Mouse (Mus musculus): ENCODE data around the gene Cdkl5. TPM values are rescaled to one million over a fixed set of nuclear protein-coding genes. Genes with fewer than 3 reads are reported as not detected.
A peak's percentile ranks its signal among the peaks of the same experiment; 100 is the strongest.

The Cdkl5 gene
- polyA plus RNA-seq (2015; fragmentation: Nextera tagmentation; extraction: Ambion mirVana) = 5.9 and 6.2 TPM in 2 replicates

DNA sequence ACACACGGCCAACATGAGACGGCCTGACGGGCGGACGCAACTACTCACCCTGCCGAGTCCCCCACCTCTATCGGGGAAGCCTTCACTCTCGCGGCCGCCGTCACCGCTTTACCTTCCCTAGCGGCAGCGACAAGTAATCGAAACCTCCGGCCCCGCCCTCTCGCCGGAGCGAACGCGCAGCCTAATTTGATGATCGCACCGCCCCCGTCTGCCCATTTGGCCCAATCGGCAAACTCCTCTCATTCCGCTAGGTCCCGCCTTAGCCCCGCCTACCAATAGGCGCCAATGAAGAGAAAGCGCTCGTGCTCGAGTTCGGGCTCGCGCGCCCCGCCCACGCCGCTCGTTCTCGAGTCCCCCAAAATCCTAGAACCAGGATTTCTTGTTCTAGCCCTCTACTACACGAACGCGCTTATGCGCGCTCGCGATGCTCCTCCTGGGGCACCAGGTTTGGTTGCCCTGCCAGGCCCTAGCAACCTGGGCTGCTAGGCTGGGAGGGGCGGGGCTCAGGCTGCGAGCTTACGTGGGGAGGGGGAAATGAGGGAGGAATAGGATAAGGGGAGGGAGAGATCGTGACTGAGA is at the start of gene Cdkl5:
Gene Cdkl5 (minus strand): TSS at position 162 of the 579 bp plus-strand sequence.
- H3K9ac ChIP-seq (replicated peaks) = peak within 1 kb of the TSS; percentile 62
- H3K4me2 ChIP-seq (replicated peaks) = peak within 1 kb of the TSS; percentile 53
- no peaks in the 10 kb centered on the region for H3K27me3 ChIP-seq
- peak within 1 kb of the TSS; percentile 68 for H3K4me3 ChIP-seq
- 20% methylated on average over 53 of the region's 53 CpGs for WGBS
- peak; percentile 95 for ATAC-seq (replicated peaks)
- no peaks in the 10 kb centered on the region for H3K9me3 ChIP-seq
- peak within 1 kb of the TSS; percentile 93 for H3K27ac ChIP-seq (replicated peaks)
- H3K4me1 ChIP-seq = peaks cover 16% of the 10 kb centered on the region
- H3K36me3 ChIP-seq = no peaks in the 10 kb centered on the region

DNA sequence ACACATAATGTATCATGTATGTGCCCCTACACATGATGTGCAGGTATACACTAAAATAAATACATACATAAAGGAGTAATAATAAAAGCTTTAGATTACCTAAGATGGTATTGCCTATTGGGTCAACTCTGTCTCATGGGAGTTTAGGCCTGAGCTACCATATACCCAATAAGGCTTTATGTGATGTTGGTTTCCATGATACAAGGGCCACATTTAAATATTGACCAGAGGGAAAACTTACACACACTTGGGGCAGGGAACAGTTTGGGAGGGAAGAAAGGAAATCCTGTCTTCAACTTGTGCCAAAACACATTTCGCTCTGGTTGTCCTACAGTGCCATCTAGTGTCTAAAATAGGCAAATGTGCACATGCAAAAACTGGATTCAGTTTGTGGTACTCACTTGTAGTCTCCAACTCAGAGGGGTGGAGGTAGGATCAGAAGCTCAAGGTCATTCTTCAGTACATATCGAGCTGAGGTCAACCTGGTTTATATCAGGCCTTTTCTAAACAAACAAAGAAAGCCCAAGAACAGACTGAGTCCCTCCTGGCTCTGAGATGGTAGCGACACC is 38.8 kb upstream of the Cdkl5 start:
- WGBS = 38% methylated on average over 3 of the region's 3 CpGs
- Histone ChIP-seq H3K27ac (replicated peaks) (no peak overlapping the region), H3K36me3 (no peaks in the 10 kb centered on the region), H3K4me3 (no peak overlapping the region), H3K9me3 (no peaks in the 10 kb centered on the region), H3K9ac (replicated peaks) (no peak overlapping the region), H3K4me1 (no peaks in the 10 kb centered on the region), H3K4me2 (replicated peaks) (no peak overlapping the region), H3K27me3 (no peaks in the 10 kb centered on the region)
- peak; percentile 23; the same call in 1 of the 2 replicates for ATAC-seq (replicated peaks)

DNA sequence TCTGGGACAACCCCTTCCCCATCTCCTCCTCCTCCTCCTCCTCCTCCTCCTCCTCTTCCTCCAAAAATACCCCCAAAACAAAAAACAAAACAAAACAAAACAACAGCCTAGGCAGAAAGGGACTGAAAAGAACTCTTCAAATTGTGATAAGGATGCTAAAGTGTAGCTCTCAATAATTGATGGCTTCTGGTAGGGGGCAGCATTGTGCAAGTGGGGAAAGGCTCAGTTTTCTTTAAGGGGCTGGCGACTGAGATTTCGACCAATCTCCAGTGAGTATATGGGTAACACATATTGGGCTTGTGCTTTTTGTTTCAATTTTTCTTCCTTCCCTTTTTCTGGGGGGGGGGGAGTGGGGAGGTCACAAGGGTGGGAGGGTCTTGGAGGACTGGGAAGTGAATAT is 37.9 kb upstream of the Cdkl5 start:
- Histone ChIP-seq H3K4me1 (no peaks in the 10 kb centered on the region), H3K9me3 (no peaks in the 10 kb centered on the region), H3K36me3 (no peaks in the 10 kb centered on the region), H3K4me3 (no peak overlapping the region), H3K4me2 (replicated peaks) (no peak overlapping the region), H3K27me3 (no peaks in the 10 kb centered on the region), H3K9ac (replicated peaks) (no peak overlapping the region), H3K27ac (replicated peaks) (no peak overlapping the region)
- ATAC-seq (replicated peaks) = no peak
- WGBS = 37% methylated on average over 2 of the region's 2 CpGs

DNA sequence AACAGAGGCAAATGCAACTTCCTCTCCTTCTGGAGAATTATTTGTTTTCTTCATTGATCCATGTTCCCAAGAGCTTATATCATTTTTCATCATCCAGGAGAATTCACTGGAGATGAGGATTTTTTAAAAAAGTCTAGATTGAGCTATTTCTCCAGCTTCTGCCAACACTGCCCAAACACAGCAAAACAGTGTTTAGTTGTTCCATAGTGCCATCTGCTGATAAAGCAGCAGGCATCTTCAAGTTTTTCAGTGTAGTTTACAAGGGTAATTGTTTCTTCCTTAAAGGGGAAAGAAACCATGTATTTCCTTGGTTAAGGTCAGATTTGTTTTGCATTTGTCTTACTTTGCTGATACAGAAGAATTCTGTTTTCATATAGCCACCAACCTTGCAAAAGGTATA is 35.7 kb upstream of the Cdkl5 start:
- ATAC-seq (replicated peaks) = no peak

GRCm38 (mm10) chrX:161024475-161024874 is 30.0 kb upstream of the Cdkl5 start:
- no peak overlapping the region for H3K27ac ChIP-seq (replicated peaks)
- H3K36me3 ChIP-seq = no peaks in the 10 kb centered on the region
- no peaks in the 10 kb centered on the region for H3K27me3 ChIP-seq
- H3K4me2 ChIP-seq (replicated peaks) = no peak overlapping the region
- no peaks in the 10 kb centered on the region for H3K9me3 ChIP-seq
- no peak overlapping the region for H3K4me3 ChIP-seq
- no peak for ATAC-seq (replicated peaks)
- H3K4me1 ChIP-seq = no peaks in the 10 kb centered on the region
- no peak overlapping the region for H3K9ac ChIP-seq (replicated peaks)
- WGBS = 77% methylated on average over 2 of the region's 2 CpGs

More for the DNA sequence above, 35.7 kb upstream of the Cdkl5 start:
- H3K4me2 ChIP-seq (replicated peaks) = no peak overlapping the region
- H3K27me3 ChIP-seq = no peaks in the 10 kb centered on the region
- no peaks in the 10 kb centered on the region for H3K9me3 ChIP-seq
- H3K36me3 ChIP-seq = no peaks in the 10 kb centered on the region
- H3K9ac ChIP-seq (replicated peaks) = no peak overlapping the region
- no peak overlapping the region for H3K27ac ChIP-seq (replicated peaks)
- H3K4me1 ChIP-seq = no peaks in the 10 kb centered on the region
- no peak overlapping the region for H3K4me3 ChIP-seq

- no peaks in the 10 kb centered on the region for H3K4me1 ChIP-seq
- no peaks in the 10 kb centered on the region for H3K9me3 ChIP-seq
- H3K27me3 ChIP-seq = no peaks in the 10 kb centered on the region
- H3K27ac ChIP-seq (replicated peaks) = no peak overlapping the region
- H3K36me3 ChIP-seq = no peaks in the 10 kb centered on the region
- H3K9ac ChIP-seq (replicated peaks) = no peak overlapping the region
- no peak overlapping the region for H3K4me3 ChIP-seq
- 81% methylated on average over 7 of the region's 7 CpGs for WGBS
- no peak overlapping the region for H3K4me2 ChIP-seq (replicated peaks)
- no peak for ATAC-seq (replicated peaks)
These were observed 27.0 kb upstream of the Cdkl5 start for GRCm38 (mm10) chrX:161021548-161021947.

DNA sequence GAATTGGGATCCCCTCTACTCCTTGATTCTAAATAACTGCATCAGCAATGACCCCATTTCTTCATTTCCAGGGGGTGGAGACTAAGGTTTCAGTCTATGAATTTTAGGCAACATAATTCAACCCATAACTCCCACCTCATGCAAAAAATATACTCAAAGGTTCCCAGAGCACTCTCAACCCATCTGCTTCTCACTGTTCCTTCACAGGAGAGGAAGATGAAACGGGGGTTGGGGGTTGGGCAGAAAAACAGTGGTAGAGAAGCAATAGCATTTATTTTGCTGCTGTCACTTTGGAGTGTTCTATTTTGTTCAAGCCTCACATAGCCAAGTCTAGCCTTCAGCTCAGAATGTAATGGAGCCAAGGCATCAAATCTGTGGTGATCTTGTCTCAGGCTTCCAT is 23.7 kb upstream of the Cdkl5 start:
- H3K27me3 ChIP-seq = no peaks in the 10 kb centered on the region
- no peak overlapping the region for H3K4me2 ChIP-seq (replicated peaks)
- no peak overlapping the region for H3K27ac ChIP-seq (replicated peaks)
- no peaks in the 10 kb centered on the region for H3K36me3 ChIP-seq
- H3K4me1 ChIP-seq = no peaks in the 10 kb centered on the region
- H3K9me3 ChIP-seq = no peaks in the 10 kb centered on the region
- no peak overlapping the region for H3K4me3 ChIP-seq
- no peak overlapping the region for H3K9ac ChIP-seq (replicated peaks)
- ATAC-seq (replicated peaks) = no peak
- 88% methylated on average over 1 of the region's 1 CpGs for WGBS

DNA sequence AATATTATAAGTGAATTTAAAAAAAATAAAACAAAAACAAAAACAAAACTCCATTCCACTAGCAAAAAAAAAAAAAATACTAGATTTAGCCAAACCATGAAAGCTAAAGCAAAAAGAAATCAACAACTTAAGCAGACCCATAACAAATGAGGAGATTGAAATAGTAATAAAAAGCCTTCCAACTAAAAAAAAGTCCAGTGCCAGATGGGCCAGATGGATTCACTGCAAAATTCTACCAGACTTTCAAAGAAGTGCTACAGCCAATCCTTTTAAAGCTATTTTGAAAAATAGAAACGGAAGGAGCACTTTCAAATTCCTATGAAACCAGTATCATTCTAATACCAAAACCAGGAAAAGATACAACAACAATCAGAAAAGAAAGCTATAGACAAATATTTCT is 11.8 kb upstream of the Cdkl5 start:
- Histone ChIP-seq H3K27me3 (no peaks in the 10 kb centered on the region), H3K36me3 (no peaks in the 10 kb centered on the region), H3K9me3 (no peaks in the 10 kb centered on the region), H3K4me2 (replicated peaks) (no peak overlapping the region), H3K27ac (replicated peaks) (no peak overlapping the region), H3K9ac (replicated peaks) (no peak overlapping the region), H3K4me1 (no peaks in the 10 kb centered on the region), H3K4me3 (no peak overlapping the region)
- 73% methylated on average over 1 of the region's 1 CpGs for WGBS
- no peak for ATAC-seq (replicated peaks)

DNA sequence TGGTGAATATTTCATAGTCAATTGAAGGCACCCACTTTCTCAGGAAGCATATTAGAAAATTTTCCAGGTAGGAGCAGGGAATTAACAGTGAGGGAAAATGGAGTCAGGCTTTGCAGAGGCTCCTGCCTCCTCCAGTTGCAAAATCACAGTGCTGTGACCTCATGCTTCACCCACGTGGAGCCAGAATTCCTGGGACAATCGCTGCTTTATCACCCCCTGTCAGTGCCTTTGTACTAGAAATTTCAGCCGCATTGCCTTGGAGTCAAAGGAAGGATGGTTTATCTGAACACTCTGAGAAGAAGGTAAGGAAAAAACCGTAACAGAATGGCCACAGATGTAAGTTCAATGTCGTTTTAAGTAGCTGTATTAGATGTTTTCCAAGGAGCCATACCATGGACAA is 1.5 kb upstream of the Cdkl5 start:
- Histone ChIP-seq H3K9me3 (no peaks in the 10 kb centered on the region), H3K27me3 (no peaks in the 10 kb centered on the region), H3K4me2 (replicated peaks) (peak overlapping the region; percentile 44), H3K36me3 (no peaks in the 10 kb centered on the region), H3K4me3 (peak overlapping the region; percentile 68; the same call in 1 of the 2 replicates), H3K9ac (replicated peaks) (no peak overlapping the region), H3K27ac (replicated peaks) (0 out of 2 replicates have a peak overlapping the region, but pooled peaks have one; percentile 93), H3K4me1 (peaks cover 13% of the 10 kb centered on the region)
- ATAC-seq (replicated peaks) = no peak
- WGBS = 13% methylated on average over 5 of the region's 5 CpGs

GRCm38 (mm10) chrX:160995131-160995667 is 695 bp upstream of the Cdkl5 start:
- H3K36me3 ChIP-seq = no peaks in the 10 kb centered on the region
- H3K9me3 ChIP-seq = no peaks in the 10 kb centered on the region
- peak overlapping the region; percentile 47 for H3K9ac ChIP-seq (replicated peaks)
- H3K4me3 ChIP-seq = peak overlapping the region; percentile 68
- no peaks in the 10 kb centered on the region for H3K27me3 ChIP-seq
- peaks cover 16% of the 10 kb centered on the region for H3K4me1 ChIP-seq
- WGBS = 25% methylated on average over 31 of the region's 31 CpGs
- H3K4me2 ChIP-seq (replicated peaks) = peak overlapping the region; percentile 44
- ATAC-seq (replicated peaks) = peak; percentile 8; the same call in 1 of the 2 replicates
- H3K27ac ChIP-seq (replicated peaks) = peak overlapping the region; percentile 93

DNA sequence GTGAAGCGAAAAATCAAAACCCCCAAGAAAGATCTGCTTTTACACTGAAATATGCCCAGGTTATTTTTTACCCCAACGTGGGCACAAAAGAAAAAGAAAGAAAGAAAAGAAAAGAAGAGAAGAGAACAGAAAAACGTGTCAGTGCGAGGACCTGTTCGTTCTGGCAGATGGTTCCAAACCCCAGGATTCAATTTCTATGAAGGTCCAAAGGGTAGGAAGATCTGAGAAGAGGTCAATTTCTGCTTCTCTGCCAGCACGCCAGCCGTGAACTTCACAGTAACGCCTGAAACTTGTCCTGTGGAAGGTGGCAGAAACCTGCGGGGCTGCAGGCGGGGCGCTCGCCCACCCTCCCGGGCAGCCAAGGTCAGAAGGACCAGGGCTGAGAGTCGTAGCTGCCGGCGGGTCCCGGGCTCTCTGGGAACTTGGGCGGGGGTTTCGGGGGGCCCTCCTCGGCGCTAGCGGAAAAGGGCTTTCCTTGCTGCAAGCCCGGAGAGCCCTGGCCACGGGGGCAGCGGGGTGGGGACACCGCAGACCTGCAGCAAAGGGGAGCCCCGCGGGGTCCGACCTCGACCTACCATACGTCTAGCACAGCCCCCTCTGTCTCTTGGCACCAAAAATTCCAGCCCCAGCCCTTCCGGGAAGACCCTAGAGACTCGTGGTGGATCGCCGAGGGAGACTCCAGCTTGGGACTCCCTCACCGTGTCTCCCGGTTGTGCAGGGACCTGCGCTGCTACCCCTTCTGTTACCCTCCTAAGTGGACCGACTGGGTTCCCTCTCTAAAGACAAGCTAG is 560 bp downstream of the Cdkl5 start:
- peak overlapping the region; percentile 53 for H3K4me2 ChIP-seq (replicated peaks)
- 25% methylated on average over 31 of the region's 39 CpGs for WGBS
- H3K9me3 ChIP-seq = no peaks in the 10 kb centered on the region
- H3K4me1 ChIP-seq = peaks cover 16% of the 10 kb centered on the region
- peak overlapping the region; percentile 68 for H3K4me3 ChIP-seq
- H3K9ac ChIP-seq (replicated peaks) = peak overlapping the region; percentile 62
- H3K36me3 ChIP-seq = no peaks in the 10 kb centered on the region
- ATAC-seq (replicated peaks) = peak; percentile 82
- H3K27ac ChIP-seq (replicated peaks) = peak overlapping the region; percentile 89
- H3K27me3 ChIP-seq = no peaks in the 10 kb centered on the region

DNA sequence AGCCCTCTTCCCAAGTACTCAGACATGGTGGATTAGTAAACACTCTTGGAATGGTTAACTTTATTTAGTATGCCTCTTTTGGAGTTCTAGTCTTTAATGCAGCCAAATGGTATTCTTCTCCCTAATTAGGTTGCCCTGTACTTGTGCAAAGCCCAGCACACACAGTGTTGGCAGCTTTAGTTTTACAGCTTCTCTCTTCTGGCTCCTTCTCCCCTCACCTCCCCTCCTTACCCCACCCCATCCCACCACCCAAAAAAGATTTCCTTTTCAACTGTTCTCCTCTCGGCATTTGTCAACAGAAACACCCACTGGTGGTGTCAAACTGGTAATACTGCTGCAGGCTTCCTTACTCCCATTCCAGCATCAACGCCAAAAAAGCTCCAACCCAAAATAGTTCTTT is 1.8 kb downstream of the Cdkl5 start:
- no peaks in the 10 kb centered on the region for H3K36me3 ChIP-seq
- H3K4me1 ChIP-seq = peaks cover 16% of the 10 kb centered on the region
- WGBS = 25% methylated on average over 2 of the region's 2 CpGs
- no peak for ATAC-seq (replicated peaks)
- H3K4me3 ChIP-seq = peak overlapping the region; percentile 68
- H3K27ac ChIP-seq (replicated peaks) = 0 out of 2 replicates have a peak overlapping the region, but pooled peaks have one; percentile 15
- H3K4me2 ChIP-seq (replicated peaks) = peak overlapping the region; percentile 53
- no peaks in the 10 kb centered on the region for H3K27me3 ChIP-seq
- no peaks in the 10 kb centered on the region for H3K9me3 ChIP-seq
- no peak overlapping the region; the same call in 1 of the 2 replicates for H3K9ac ChIP-seq (replicated peaks)

Measured in forebrain, embryonic 15.5 days (tissue).